Mouse (Mus musculus) forebrain, embryonic 15.5 days (tissue): ENCODE measurements around the gene Sh3bp5. TPM values are rescaled to one million over a fixed set of nuclear protein-coding genes. Genes with fewer than 3 reads are reported as not detected.
"Not testable (repeated sequence)": the region's sequence is repeated elsewhere in the genome, so short reads cannot be mapped to it uniquely, and the experiment has no call there.

Experiments used
- ATAC-seq: fragments of 200-750 bp; cut with Nextera tagmentation; replicated peaks from 2 replicates; pipeline ENCODE4 v1.8.0; 2017; ENCODE audit warnings: mild to moderate bottlenecking, moderate TSS enrichment, moderate library complexity
- H3K27ac ChIP-seq: fragments of 300-500 bp; sonication (generic); replicated peaks from 2 replicates; pipeline ENCODE4 v1.5.1; 2015; ENCODE audit warnings: mild to moderate bottlenecking, inconsistent platforms
- H3K27me3 ChIP-seq: fragments of 300-500 bp; sonication (generic); 2 replicates; pipeline ENCODE4 v1.6.1; 2015; ENCODE audit warnings: inconsistent platforms
- H3K36me3 ChIP-seq: fragments of 300-500 bp; sonication (generic); 2 replicates; pipeline ENCODE4 v1.6.1; 2015; ENCODE audit warnings: mild to moderate bottlenecking, inconsistent platforms
- H3K4me1 ChIP-seq: fragments of 300-500 bp; sonication (generic); 2 replicates; pipeline ENCODE4 v1.6.1; 2015; ENCODE audit warnings: inconsistent platforms
- H3K4me2 ChIP-seq: fragments of 300-500 bp; sonication (generic); replicated peaks from 2 replicates; pipeline ENCODE4 v1.6.1; 2015; ENCODE audit warnings: mild to moderate bottlenecking, inconsistent platforms
- H3K4me3 ChIP-seq: fragments of 300-500 bp; sonication (generic); 2 replicates; pipeline ENCODE4 v1.5.1; 2015; ENCODE audit warnings: mild to moderate bottlenecking, inconsistent platforms
- H3K9ac ChIP-seq: fragments of 300-500 bp; sonication (generic); replicated peaks from 2 replicates; pipeline ENCODE4 v1.6.1; 2015; ENCODE audit warnings: mild to moderate bottlenecking, inconsistent platforms
- H3K9me3 ChIP-seq: fragments of 300-500 bp; sonication (generic); 2 replicates; pipeline ENCODE4 v1.6.1; 2016; ENCODE audit warnings: inconsistent platforms
- WGBS: fragments of 180-500 bp; shearing (Covaris S2); methylation state at CpG from one replicate; pipeline ENCODE4 v1.1.7; 2015; ENCODE audit warnings: mixed read lengths; 5-methylcytosine and 5-hydroxymethylcytosine counted together
- polyA plus RNA-seq: library from polyadenylated mRNA; unstranded; fragments of >200 nt; fragmentation: Nextera tagmentation; extraction: Ambion mirVana; gene quantifications from 2 replicates; pipeline ENCODE4 v1.2.1, GENCODE M21; 2015

Sh3bp5 gene
- polyA plus RNA-seq = 111 and 115 TPM in 2 replicates

GRCm38 (mm10) chr14:31435930-31436693 lies at the start of gene Sh3bp5:
TSS of gene Sh3bp5 (minus strand) at chr14:31436078.
- peak within 1 kb of the TSS; percentile 93 for H3K27ac ChIP-seq
- H3K9ac ChIP-seq = peak within 1 kb of the TSS; percentile 92
- H3K4me1 ChIP-seq = peaks cover 28% of the 10 kb centered on the region
- H3K9me3 ChIP-seq = no peaks in the 10 kb centered on the region
- H3K4me2 ChIP-seq = peak within 1 kb of the TSS; percentile 79
- peak; percentile 97 for ATAC-seq
- H3K4me3 ChIP-seq = peak within 1 kb of the TSS; percentile 86
- H3K27me3 ChIP-seq = no peaks in the 10 kb centered on the region
- H3K36me3 ChIP-seq = no peaks in the 10 kb centered on the region
- 6% methylated on average over 44 of the region's 49 CpGs for WGBS

- no peak overlapping the region for H3K9ac ChIP-seq
- no peak overlapping the region for H3K4me2 ChIP-seq
- H3K9me3 ChIP-seq = no peaks in the 10 kb centered on the region
- no peaks in the 10 kb centered on the region for H3K27me3 ChIP-seq
- H3K36me3 ChIP-seq = peaks cover 82% of the 10 kb centered on the region
- no peaks in the 10 kb centered on the region for H3K4me1 ChIP-seq
- no peak for ATAC-seq
- no peak overlapping the region for H3K4me3 ChIP-seq
- H3K27ac ChIP-seq = no peak overlapping the region
- 86% methylated on average over 5 of the region's 5 CpGs for WGBS
Measured at GRCm38 (mm10) chr14:31482417-31482816, 46.5 kb upstream of the Sh3bp5 start.

GRCm38 (mm10) chr14:31473297-31473696 lies 37.4 kb upstream of the Sh3bp5 start:
- H3K4me3 ChIP-seq = no peak overlapping the region

GRCm38 (mm10) chr14:31472451-31473061 lies 36.7 kb upstream of the Sh3bp5 start:
- Histone ChIP-seq H3K9ac (no peak overlapping the region), H3K27ac (no peak overlapping the region), H3K4me2 (no peak overlapping the region), H3K36me3 (no peaks in the 10 kb centered on the region), H3K9me3 (no peaks in the 10 kb centered on the region), H3K4me3 (no peak overlapping the region), H3K4me1 (no peaks in the 10 kb centered on the region), H3K27me3 (no peaks in the 10 kb centered on the region)
- no peak for ATAC-seq
- WGBS = 10% methylated on average over 5 of the region's 5 CpGs

More at GRCm38 (mm10) chr14:31473297-31473696, 37.4 kb upstream of the Sh3bp5 start:
- no peak for ATAC-seq
- Histone ChIP-seq H3K27me3 (no peaks in the 10 kb centered on the region), H3K9ac (no peak overlapping the region), H3K27ac (no peak overlapping the region), H3K4me1 (no peaks in the 10 kb centered on the region), H3K9me3 (no peaks in the 10 kb centered on the region), H3K36me3 (peaks cover 3% of the 10 kb centered on the region; the same call in 1 of the 2 replicates), H3K4me2 (no peak overlapping the region)
- 83% methylated on average over 2 of the region's 2 CpGs for WGBS

GRCm38 (mm10) chr14:31469711-31470110 lies 33.8 kb upstream of the Sh3bp5 start:
- WGBS = 62% methylated on average over 4 of the region's 4 CpGs
- Histone ChIP-seq H3K27ac (no peak overlapping the region), H3K9ac (no peak overlapping the region), H3K4me2 (no peak overlapping the region), H3K9me3 (no peaks in the 10 kb centered on the region), H3K36me3 (no peaks in the 10 kb centered on the region), H3K27me3 (no peaks in the 10 kb centered on the region), H3K4me3 (no peak overlapping the region), H3K4me1 (no peaks in the 10 kb centered on the region)
- no peak for ATAC-seq

GRCm38 (mm10) chr14:31464176-31464575 lies 28.3 kb upstream of the Sh3bp5 start:
- no peak overlapping the region for H3K4me3 ChIP-seq
- no peaks in the 10 kb centered on the region for H3K27me3 ChIP-seq
- no peak overlapping the region for H3K27ac ChIP-seq
- no peak overlapping the region for H3K9ac ChIP-seq
- H3K9me3 ChIP-seq = no peaks in the 10 kb centered on the region
- no peak for ATAC-seq
- H3K36me3 ChIP-seq = no peaks in the 10 kb centered on the region
- no peak overlapping the region for H3K4me2 ChIP-seq
- WGBS = 52% methylated on average over 8 of the region's 8 CpGs
- no peaks in the 10 kb centered on the region for H3K4me1 ChIP-seq

DNA sequence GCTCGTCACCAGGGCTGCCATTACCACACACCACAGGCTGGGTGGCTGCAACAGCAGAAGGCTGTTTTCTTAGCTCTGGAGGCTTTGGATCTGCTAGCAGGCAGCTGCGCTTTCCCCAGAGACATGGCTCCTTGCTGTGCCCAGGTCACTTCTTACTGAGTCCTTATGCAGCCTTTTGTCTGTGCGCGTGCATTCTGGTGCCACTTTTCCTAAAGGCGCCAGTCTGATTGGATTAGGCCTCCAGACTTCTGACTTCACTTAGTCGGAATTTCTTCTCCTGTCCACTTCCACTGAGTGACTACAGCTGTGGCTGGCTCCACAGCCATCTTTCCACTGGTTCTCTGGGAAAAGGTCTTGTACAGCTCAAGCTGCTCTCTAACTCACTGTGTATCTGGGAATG lies 27.0 kb upstream of the Sh3bp5 start:
- Histone ChIP-seq H3K27me3 (no peaks in the 10 kb centered on the region), H3K9ac (no peak overlapping the region), H3K9me3 (no peaks in the 10 kb centered on the region), H3K4me2 (no peak overlapping the region), H3K4me3 (no peak overlapping the region), H3K4me1 (no peaks in the 10 kb centered on the region), H3K36me3 (no peaks in the 10 kb centered on the region), H3K27ac (no peak overlapping the region)
- WGBS = 62% methylated on average over 6 of the region's 6 CpGs
- no peak for ATAC-seq

GRCm38 (mm10) chr14:31462226-31462625 lies 26.3 kb upstream of the Sh3bp5 start:
- H3K36me3 ChIP-seq = not testable (repeated sequence)
- 69% methylated on average over 5 of the region's 5 CpGs for WGBS

DNA sequence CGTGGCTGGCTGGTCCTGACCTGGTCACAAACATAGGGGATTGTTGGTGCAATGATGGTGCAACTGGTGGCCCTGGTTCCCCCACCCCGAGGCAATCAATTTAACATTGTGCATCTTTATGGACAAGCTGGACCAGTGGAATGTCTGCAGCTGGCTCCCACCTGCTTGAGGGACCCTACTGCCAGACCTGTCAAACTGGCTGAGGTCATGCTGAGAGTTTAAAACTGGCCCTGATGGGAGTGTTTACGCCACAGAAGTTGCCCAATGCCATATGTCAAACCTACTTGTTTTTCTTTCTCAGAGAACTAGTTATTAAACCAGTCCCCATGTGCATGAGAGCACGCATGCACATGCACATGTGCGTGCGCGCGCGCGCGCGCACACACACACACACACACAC lies 22.1 kb upstream of the Sh3bp5 start:
- no peak for ATAC-seq
- Histone ChIP-seq H3K36me3 (no peaks in the 10 kb centered on the region), H3K4me2 (no peak overlapping the region), H3K4me3 (no peak overlapping the region), H3K4me1 (no peaks in the 10 kb centered on the region), H3K27me3 (no peaks in the 10 kb centered on the region), H3K9me3 (no peaks in the 10 kb centered on the region), H3K27ac (no peak overlapping the region), H3K9ac (no peak overlapping the region)
- WGBS = 92% methylated on average over 12 of the region's 12 CpGs

More at GRCm38 (mm10) chr14:31462226-31462625, 26.3 kb upstream of the Sh3bp5 start:
- H3K9me3 ChIP-seq, H3K4me1 ChIP-seq, H3K27me3 ChIP-seq, H3K4me2 ChIP-seq, H3K27ac ChIP-seq, H3K4me3 ChIP-seq, H3K9ac ChIP-seq, ATAC-seq: not testable (repeated sequence)

DNA sequence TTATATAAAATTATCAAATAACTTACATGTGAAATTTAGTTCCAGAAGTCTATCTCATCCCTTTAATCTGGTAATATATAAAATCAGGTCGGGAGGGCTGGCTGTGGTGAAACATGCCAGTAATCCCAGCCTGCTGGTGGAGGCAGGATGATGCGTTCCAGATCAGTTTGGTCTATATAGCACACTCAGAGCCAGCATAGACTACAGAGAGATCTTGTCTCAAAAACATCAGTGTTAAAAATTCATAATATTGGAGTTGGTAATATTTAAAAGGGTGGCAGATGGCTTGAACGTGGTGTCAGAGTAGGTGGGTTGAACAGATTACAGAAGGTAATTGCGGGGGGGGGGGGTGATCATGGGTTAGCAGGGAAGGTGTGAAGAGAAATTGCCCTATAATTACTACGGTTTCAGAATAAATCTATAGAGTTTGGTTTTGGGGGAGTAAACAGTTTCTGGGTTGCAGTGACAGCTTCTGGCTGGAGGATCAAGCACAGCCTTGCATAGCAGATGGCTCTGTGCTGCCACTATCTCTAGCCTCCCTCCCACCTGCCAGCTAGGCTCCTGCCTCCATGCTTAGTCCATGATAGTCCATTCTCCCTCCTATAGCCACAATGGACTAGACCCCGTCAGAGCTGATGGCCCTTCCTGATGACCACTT lies 20.3 kb upstream of the Sh3bp5 start:
- H3K4me1 ChIP-seq = no peaks in the 10 kb centered on the region
- H3K27me3 ChIP-seq = no peaks in the 10 kb centered on the region
- H3K9ac ChIP-seq = no peak overlapping the region
- no peaks in the 10 kb centered on the region for H3K9me3 ChIP-seq
- H3K27ac ChIP-seq = no peak overlapping the region; the same call in 1 of the 2 replicates
- no peaks in the 10 kb centered on the region for H3K36me3 ChIP-seq
- peak; percentile 70 for ATAC-seq
- no peak overlapping the region for H3K4me3 ChIP-seq
- WGBS = 70% methylated on average over 6 of the region's 6 CpGs
- H3K4me2 ChIP-seq = no peak overlapping the region

GRCm38 (mm10) chr14:31454849-31455566 lies 19.1 kb upstream of the Sh3bp5 start:
- 87% methylated on average over 8 of the region's 8 CpGs for WGBS
- Histone ChIP-seq H3K27me3 (no peaks in the 10 kb centered on the region), H3K4me1 (no peaks in the 10 kb centered on the region), H3K36me3 (no peaks in the 10 kb centered on the region), H3K9me3 (no peaks in the 10 kb centered on the region), H3K4me2 (no peak overlapping the region), H3K27ac (peak overlapping the region; percentile 47; the same call in 1 of the 2 replicates), H3K9ac (no peak overlapping the region), H3K4me3 (no peak overlapping the region)
- ATAC-seq = no peak

DNA sequence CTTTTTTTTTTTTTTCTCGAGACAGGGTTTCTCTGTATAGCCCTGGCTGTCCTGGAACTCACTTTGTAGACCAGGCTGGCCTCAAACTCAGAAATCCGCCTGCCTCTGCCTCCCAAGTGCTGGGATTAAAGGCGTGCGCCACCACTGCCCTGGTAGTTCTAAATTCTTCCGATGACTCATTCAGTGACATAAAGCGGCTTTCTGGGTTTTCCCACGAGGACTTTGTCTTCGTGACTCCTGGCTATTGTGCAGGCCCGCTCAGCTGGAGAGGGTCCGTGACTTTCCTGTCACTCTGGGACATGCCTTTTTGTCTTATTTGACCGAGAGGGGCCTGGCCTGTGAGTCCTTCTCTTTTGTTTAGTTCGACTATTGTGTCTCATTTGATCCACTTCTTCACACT lies 18.1 kb upstream of the Sh3bp5 start:
- WGBS = 73% methylated on average over 12 of the region's 12 CpGs
- H3K4me2 ChIP-seq, H3K27me3 ChIP-seq, H3K4me1 ChIP-seq, H3K27ac ChIP-seq, H3K9me3 ChIP-seq, ATAC-seq, H3K36me3 ChIP-seq, H3K4me3 ChIP-seq, H3K9ac ChIP-seq: not testable (repeated sequence)
